Mouse (Mus musculus) megakaryocyte, adult 5-6 weeks (primary cell): ENCODE data around the gene 1600014C23Rik. TPM values are rescaled to one million over a fixed set of nuclear protein-coding genes. Genes with fewer than 3 reads are reported as not detected.

Experiments used
- ATAC-seq: 2 replicates; pipeline ENCODE4 v1.8.0; 2016; ENCODE audit warnings: mild to moderate bottlenecking, inconsistent platforms; ENCODE audit not compliant: poor library complexity, severe bottlenecking
- total RNA-seq, 2 experiments: library from RNA; stranded (forward) in 1 of 2; stranded (reverse) in 1 of 2; fragments of 153-499, 151-499 nt in 1 of 2; fragments of 221-1000, 200-1000 nt in 1 of 2; gene quantifications; 2 replicates each; pipeline versions ENCODE4 v1.2.3 to v1.2.4; 2015 to 2017

The 1600014C23Rik gene
- total RNA-seq (2015): not detected in 2 replicates
- total RNA-seq (2017): not detected in 2 replicates

GRCm38 (mm10) chr17:45733735-45734301 lies at the start of gene 1600014C23Rik:
1600014C23Rik (minus strand) TSS chr17:45733844.
- no peak for ATAC-seq

- ATAC-seq: no peak
Measured at GRCm38 (mm10) chr17:45778446-45778845, 44.8 kb upstream of the 1600014C23Rik start.

GRCm38 (mm10) chr17:45777431-45777830 lies 43.8 kb upstream of the 1600014C23Rik start:
- ATAC-seq: no peak

GRCm38 (mm10) chr17:45776185-45776584 lies 42.5 kb upstream of the 1600014C23Rik start:
- no peak for ATAC-seq

GRCm38 (mm10) chr17:45775468-45775867 lies 41.8 kb upstream of the 1600014C23Rik start:
- no peak for ATAC-seq

GRCm38 (mm10) chr17:45772566-45772965 lies 38.9 kb upstream of the 1600014C23Rik start:
- no peak for ATAC-seq

- no peak for ATAC-seq
Measured at GRCm38 (mm10) chr17:45772096-45772495, 38.5 kb upstream of the 1600014C23Rik start.

GRCm38 (mm10) chr17:45770441-45770840 lies 36.8 kb upstream of the 1600014C23Rik start:
- ATAC-seq: no peak

- ATAC-seq: no peak
Measured at GRCm38 (mm10) chr17:45769821-45770220, 36.2 kb upstream of the 1600014C23Rik start.

- ATAC-seq: no peak
Measured at GRCm38 (mm10) chr17:45767536-45768146, 34.0 kb upstream of the 1600014C23Rik start.

GRCm38 (mm10) chr17:45766735-45767535 lies 33.3 kb upstream of the 1600014C23Rik start:
- peak; percentile 69 for ATAC-seq

- ATAC-seq: no peak
Measured at GRCm38 (mm10) chr17:45765914-45766313, 32.3 kb upstream of the 1600014C23Rik start.

GRCm38 (mm10) chr17:45763188-45763587 lies 29.5 kb upstream of the 1600014C23Rik start:
- ATAC-seq: no peak

- ATAC-seq: no peak
Measured at GRCm38 (mm10) chr17:45761902-45762301, 28.3 kb upstream of the 1600014C23Rik start.

GRCm38 (mm10) chr17:45760965-45761645 lies 27.5 kb upstream of the 1600014C23Rik start:
- no peak for ATAC-seq

GRCm38 (mm10) chr17:45759751-45760150 lies 26.1 kb upstream of the 1600014C23Rik start:
- no peak for ATAC-seq

- ATAC-seq: peak; percentile 34; the same call in 1 of the 2 replicates
Measured at GRCm38 (mm10) chr17:45758808-45759207, 25.2 kb upstream of the 1600014C23Rik start.

GRCm38 (mm10) chr17:45757932-45758331 lies 24.3 kb upstream of the 1600014C23Rik start:
- peak; percentile 85 for ATAC-seq

- no peak for ATAC-seq
Measured at GRCm38 (mm10) chr17:45756831-45757230, 23.2 kb upstream of the 1600014C23Rik start.

- ATAC-seq: no peak
Measured at GRCm38 (mm10) chr17:45756391-45756790, 22.7 kb upstream of the 1600014C23Rik start.

GRCm38 (mm10) chr17:45754186-45754862 lies 20.7 kb upstream of the 1600014C23Rik start:
- no peak for ATAC-seq
